In the genomic region with DNA sequence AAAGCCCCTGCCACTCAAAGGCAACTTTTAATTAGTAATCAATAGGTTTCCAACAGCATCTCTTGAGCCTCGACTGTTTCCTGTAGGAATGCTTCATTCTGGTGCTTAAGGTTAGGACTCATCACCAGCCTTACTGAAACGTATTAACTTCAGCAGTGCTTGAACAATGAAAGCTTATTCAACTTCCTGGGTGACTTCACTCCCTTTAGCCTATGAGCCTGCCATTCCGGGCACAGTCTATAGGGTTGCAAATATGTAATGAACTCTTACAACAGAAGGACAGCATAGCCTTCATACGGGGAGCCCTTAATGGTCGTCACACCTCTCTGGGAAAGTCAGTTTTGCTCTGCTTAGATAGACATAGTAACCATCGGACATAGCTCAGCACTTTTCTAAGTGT, we compare ENCODE assay signal across 17 mouse cellular contexts.
DNase-seq lines count a peak whose midpoint lies in the region; ATAC-seq and TF ChIP-seq lines count a peak whose summit lies in the region.
"Had no signal": no experiment of that assay in that cellular context is flagged by ENCODE, and none has a peak within 500 bp of the region (broad histone marks: within the 10 kb centered on the region; RNA-seq: fewer than 3 reads in every experiment).

No protein-coding gene starts in this region.

- DNase-seq in liver, embryonic 13.5 days, result no peak
- no peak for DNase-seq in liver, postnatal 0 days
- DNase-seq in naive thymus-derived CD4-positive, alpha-beta T cell, adult 2 months (ENCODE audit: low read depth), result peak; percentile 56
- no peak for DNase-seq in lung, postnatal 0 days (ENCODE audit: low spot score)
- no peak for DNase-seq in right cerebral cortex, postnatal 25 days
- DNase-seq: adrenal gland, adult 8-10 months; B cell, adult 2 months; cerebellum, adult 11-12 months; cerebellum, adult 9-10 months; forebrain, postnatal 0 days had no signal

- no peak overlapping the region for H3K9ac ChIP-seq in liver, embryonic 13.5 days
- no peak overlapping the region for H3K9ac ChIP-seq in liver, postnatal 0 days (replicated peaks)
- no peak overlapping the region for H3K9ac ChIP-seq in lung, postnatal 0 days (replicated peaks; ENCODE audit: low read depth)
- H3K9ac ChIP-seq: embryonic facial prominence, embryonic 12.5 days; forebrain, embryonic 13.5 days; forebrain, embryonic 15.5 days; forebrain, postnatal 0 days had no signal

- ATAC-seq in liver, embryonic 13.5 days (ENCODE audit: low read depth), result 0 out of 2 replicates have a peak, but pooled peaks have one; percentile 14
- no peak for ATAC-seq in liver, postnatal 0 days
- peak; percentile 47 for ATAC-seq in activated CD4-positive, CD25-positive, alpha-beta regulatory T cell, adult 4 months
- ATAC-seq in lung, postnatal 0 days, result no peak
- ATAC-seq: forebrain, embryonic 13.5 days; forebrain, embryonic 15.5 days; forebrain, postnatal 0 days had no signal

- no peak for TF ChIP-seq CTCF in liver, postnatal 0 days (IDR thresholded peaks at IDR 0.05; ENCODE audit: low read depth)
- no peak for TF ChIP-seq CTCF in lung, postnatal 0 days (IDR thresholded peaks at IDR 0.05)

- no peak overlapping the region for H3K4me2 ChIP-seq in liver, embryonic 13.5 days
- H3K4me2 ChIP-seq in liver, postnatal 0 days (ENCODE audit: low read depth, low read length), result no peak overlapping the region
- no peak overlapping the region for H3K4me2 ChIP-seq in lung, postnatal 0 days (replicated peaks; ENCODE audit: low read depth, low read length)
- H3K4me2 ChIP-seq: embryonic facial prominence, embryonic 12.5 days; forebrain, embryonic 13.5 days; forebrain, embryonic 15.5 days had no signal

- H3K9me3 ChIP-seq in liver, embryonic 13.5 days (replicated peaks), result no peaks in the 10 kb centered on the region
- H3K9me3 ChIP-seq in liver, postnatal 0 days (ENCODE audit: low read length), result no peaks in the 10 kb centered on the region
- H3K9me3 ChIP-seq in lung, postnatal 0 days (ENCODE audit: low read length), result no peaks in the 10 kb centered on the region
- H3K9me3 ChIP-seq: embryonic facial prominence, embryonic 10.5 days; embryonic facial prominence, embryonic 12.5 days; forebrain, embryonic 13.5 days; forebrain, embryonic 15.5 days; G1E had no signal

- 74% methylated on average over 6 of the region's 6 CpGs for WGBS in liver, embryonic 13.5 days (ENCODE audit: insufficient replicate concordance)
- 74% methylated on average over 6 of the region's 6 CpGs for WGBS in liver, postnatal 0 days (ENCODE audit: insufficient replicate concordance)
- WGBS in lung, postnatal 0 days, result 78% methylated on average over 6 of the region's 6 CpGs

- H3K27me3 ChIP-seq in liver, embryonic 13.5 days, result no peaks in the 10 kb centered on the region
- H3K27me3 ChIP-seq in liver, postnatal 0 days (ENCODE audit: insufficient read depth, low read length), result no peaks in the 10 kb centered on the region
- H3K27me3 ChIP-seq in lung, postnatal 0 days (replicated peaks; ENCODE audit: insufficient read depth, low read length), result no peaks in the 10 kb centered on the region
- H3K27me3 ChIP-seq: CH12.LX; embryonic facial prominence, embryonic 12.5 days; forebrain, embryonic 13.5 days; forebrain, embryonic 15.5 days had no signal

- no peak overlapping the region for H3K4me3 ChIP-seq in liver, embryonic 13.5 days (replicated peaks)
- no peak overlapping the region for H3K4me3 ChIP-seq in liver, postnatal 0 days (ENCODE audit: low read depth, low read length)
- H3K4me3 ChIP-seq in lung, postnatal 0 days (ENCODE audit: low read depth, low read length), result no peak overlapping the region
- H3K4me3 ChIP-seq: embryonic facial prominence, embryonic 10.5 days; embryonic facial prominence, embryonic 12.5 days; forebrain, embryonic 13.5 days; forebrain, embryonic 15.5 days had no signal

- H3K4me1 ChIP-seq in liver, embryonic 13.5 days (replicated peaks), result peaks cover 59% of the 10 kb centered on the region
- H3K4me1 ChIP-seq in liver, postnatal 0 days (ENCODE audit: insufficient read depth), result peaks cover under 1% of the 10 kb centered on the region
- no peaks in the 10 kb centered on the region for H3K4me1 ChIP-seq in lung, postnatal 0 days (ENCODE audit: insufficient read depth, low read depth, low read length)

- peaks cover 3% of the 10 kb centered on the region; the same call in 1 of the 2 replicates for H3K36me3 ChIP-seq in liver, embryonic 13.5 days
- H3K36me3 ChIP-seq in liver, postnatal 0 days (replicated peaks; ENCODE audit: insufficient read depth, low read length), result no peaks in the 10 kb centered on the region
- no peaks in the 10 kb centered on the region for H3K36me3 ChIP-seq in lung, postnatal 0 days (ENCODE audit: insufficient read depth, low read length)
- H3K36me3 ChIP-seq: embryonic facial prominence, embryonic 10.5 days; embryonic facial prominence, embryonic 12.5 days; forebrain, embryonic 15.5 days had no signal

- H3K27ac ChIP-seq in liver, embryonic 13.5 days, result no peak overlapping the region
- H3K27ac ChIP-seq in liver, postnatal 0 days (ENCODE audit: low read depth), result no peak overlapping the region
- H3K27ac ChIP-seq in lung, postnatal 0 days (ENCODE audit: low read length), result no peak overlapping the region
- H3K27ac ChIP-seq: embryonic facial prominence, embryonic 10.5 days; embryonic facial prominence, embryonic 12.5 days; forebrain, embryonic 13.5 days; forebrain, embryonic 15.5 days had no signal

- no peak for TF ChIP-seq EP300 in liver, postnatal 0 days (IDR thresholded peaks at IDR 0.05; ENCODE audit: low read depth)
- no peak for TF ChIP-seq EP300 in lung, postnatal 0 days (IDR thresholded peaks at IDR 0.05)

Comparison
In these comparisons a context has a peak if more than half of its experiments do, and no peak if none do; other contexts are left out.
1. ATAC-seq: peak in liver, embryonic 13.5 days (single experiment) and activated CD4-positive, CD25-positive, alpha-beta regulatory T cell, adult 4 months (single experiment); none in liver, postnatal 0 days (single experiment) and lung, postnatal 0 days (single experiment).